Mouse (Mus musculus) heart, postnatal 0 days (tissue): ENCODE measurements around the gene Ccdc88b.

Source experiments
- CTCF ChIP-seq: IDR thresholded peaks from 2 replicates; pipeline ENCODE4 v1.5.1; 2016; ENCODE audit warnings: antibody characterized with exemption, control low read depth, low read depth
- EP300 ChIP-seq: IDR thresholded peaks from 2 replicates; pipeline ENCODE4 v1.6.1; 2016; ENCODE audit warnings: antibody characterized with exemption, low read depth

GRCm38 (mm10) chr19:6869355-6869754 is 11.3 kb upstream of the Ccdc88b start:
- no peak for TF ChIP-seq CTCF
- no peak for TF ChIP-seq EP300
